Mouse (Mus musculus): ENCODE data around the gene Ubox5.

- TF ChIP-seq CTCF (IDR thresholded peaks at IDR 0.05; ENCODE audit: borderline replicate concordance, insufficient read depth, low read length) (no peak), POLR2A (IDR thresholded peaks at IDR 0.05; ENCODE audit: low read depth, low read length) (no peak)
Measured at GRCm38 (mm10) chr2:130632887-130633675, 3.2 kb upstream of the Ubox5 start.
